Mouse (Mus musculus) heart, embryonic 10.5 days (tissue): ENCODE measurements around the gene Olfm4. TPM values are rescaled to one million over a fixed set of nuclear protein-coding genes. Genes with fewer than 3 reads are reported as not detected.

Experiments used
- DNase-seq: peaks from one replicate; pipeline ENCODE4 v3.0.0-alpha.2; 2017; ENCODE audit warnings: low spot score
- H3K27ac ChIP-seq: fragments of 300-500 bp; sonication (generic); 2 replicates; pipeline ENCODE4 v1.5.1; 2016; ENCODE audit warnings: mild to moderate bottlenecking
- H3K27me3 ChIP-seq: fragments of 300-500 bp; sonication (generic); 2 replicates; pipeline ENCODE4 v1.6.1; 2016; ENCODE audit warnings: mild to moderate bottlenecking; ENCODE audit not compliant: poor library complexity, insufficient read depth, severe bottlenecking
- H3K36me3 ChIP-seq: fragments of 300-500 bp; sonication (generic); 2 replicates; pipeline ENCODE4 v1.6.1; 2016; ENCODE audit warnings: mild to moderate bottlenecking, moderate library complexity
- H3K4me1 ChIP-seq: fragments of 300-500 bp; sonication (generic); 2 replicates; pipeline ENCODE4 v1.6.1; 2016; ENCODE audit warnings: mild to moderate bottlenecking
- H3K4me3 ChIP-seq: fragments of 300-500 bp; sonication (generic); 2 replicates; pipeline ENCODE4 v1.5.1; 2016; ENCODE audit warnings: mild to moderate bottlenecking, moderate library complexity
- H3K9me3 ChIP-seq: fragments of 300-500 bp; sonication (generic); 2 replicates; pipeline ENCODE4 v1.6.1; 2016; ENCODE audit warnings: mild to moderate bottlenecking, moderate library complexity
- WGBS: fragments of 180-500 bp; shearing (Covaris S2); methylation state at CpG from one replicate; pipeline ENCODE4 v1.1.7; 2016; 5-methylcytosine and 5-hydroxymethylcytosine counted together
- polyA plus RNA-seq: library from polyadenylated mRNA; unstranded; fragments of >200 nt; fragmentation: Nextera tagmentation; extraction: Ambion mirVana; gene quantifications from 2 replicates; pipeline ENCODE4 v1.2.1, GENCODE M21; 2016

The Olfm4 gene
- polyA plus RNA-seq = 0.09 TPM in 1 of 2 replicates, not detected in the other

- H3K36me3 ChIP-seq = no peaks in the 10 kb centered on the region
- no peak within 1 kb of the TSS for H3K4me3 ChIP-seq
- DNase-seq = no peak
- H3K27ac ChIP-seq = no peak within 1 kb of the TSS
- no peaks in the 10 kb centered on the region for H3K9me3 ChIP-seq
- WGBS = 72% methylated on average over 2 of the region's 2 CpGs
- no peaks in the 10 kb centered on the region for H3K27me3 ChIP-seq
- no peaks in the 10 kb centered on the region for H3K4me1 ChIP-seq
Observed at GRCm38 (mm10) chr14:79983781-79984180, at the start of gene Olfm4. TSS of gene Olfm4 (plus strand) at chr14:79984081.

GRCm38 (mm10) chr14:79934426-79934825 lies 49.5 kb upstream of the Olfm4 start:
- Histone ChIP-seq H3K4me3 (no peak overlapping the region), H3K36me3 (no peaks in the 10 kb centered on the region), H3K9me3 (no peaks in the 10 kb centered on the region), H3K4me1 (no peaks in the 10 kb centered on the region), H3K27ac (no peak overlapping the region), H3K27me3 (no peaks in the 10 kb centered on the region)
- no peak for DNase-seq
- WGBS = 67% methylated on average over 4 of the region's 4 CpGs

- Histone ChIP-seq H3K27ac (no peak overlapping the region), H3K27me3 (no peaks in the 10 kb centered on the region)
- WGBS = 82% methylated on average over 4 of the region's 4 CpGs
Observed at GRCm38 (mm10) chr14:79936879-79937468, 46.9 kb upstream of the Olfm4 start.

GRCm38 (mm10) chr14:79945876-79946275 lies 38.0 kb upstream of the Olfm4 start:
- no peaks in the 10 kb centered on the region for H3K36me3 ChIP-seq
- no peaks in the 10 kb centered on the region for H3K27me3 ChIP-seq
- H3K4me3 ChIP-seq = no peak overlapping the region
- H3K27ac ChIP-seq = no peak overlapping the region
- DNase-seq = no peak
- no peaks in the 10 kb centered on the region for H3K4me1 ChIP-seq
- H3K9me3 ChIP-seq = no peaks in the 10 kb centered on the region
- 65% methylated on average over 2 of the region's 2 CpGs for WGBS

More at GRCm38 (mm10) chr14:79936879-79937468, 46.9 kb upstream of the Olfm4 start:
- Histone ChIP-seq H3K4me3 (no peak overlapping the region), H3K4me1 (no peaks in the 10 kb centered on the region), H3K9me3 (no peaks in the 10 kb centered on the region), H3K36me3 (no peaks in the 10 kb centered on the region)
- no peak for DNase-seq

- Histone ChIP-seq H3K9me3 (no peaks in the 10 kb centered on the region), H3K4me3 (no peak overlapping the region), H3K27me3 (no peaks in the 10 kb centered on the region), H3K27ac (no peak overlapping the region), H3K4me1 (no peaks in the 10 kb centered on the region), H3K36me3 (no peaks in the 10 kb centered on the region)
- DNase-seq = no peak
- 74% methylated on average over 3 of the region's 3 CpGs for WGBS
Observed at GRCm38 (mm10) chr14:79955678-79956077, 28.2 kb upstream of the Olfm4 start.

GRCm38 (mm10) chr14:79957789-79958487 lies 25.9 kb upstream of the Olfm4 start:
- Histone ChIP-seq H3K4me3 (no peak overlapping the region), H3K9me3 (no peaks in the 10 kb centered on the region), H3K27ac (no peak overlapping the region), H3K36me3 (no peaks in the 10 kb centered on the region), H3K27me3 (no peaks in the 10 kb centered on the region), H3K4me1 (no peaks in the 10 kb centered on the region)
- DNase-seq = no peak
- 88% methylated on average over 15 of the region's 15 CpGs for WGBS

GRCm38 (mm10) chr14:79961187-79961586 lies 22.7 kb upstream of the Olfm4 start:
- DNase-seq = no peak
- no peak overlapping the region for H3K27ac ChIP-seq
- no peaks in the 10 kb centered on the region for H3K27me3 ChIP-seq
- 77% methylated on average over 4 of the region's 4 CpGs for WGBS
- no peaks in the 10 kb centered on the region for H3K36me3 ChIP-seq
- no peaks in the 10 kb centered on the region for H3K9me3 ChIP-seq
- H3K4me1 ChIP-seq = no peaks in the 10 kb centered on the region
- H3K4me3 ChIP-seq = no peak overlapping the region

GRCm38 (mm10) chr14:79961602-79962001 lies 22.3 kb upstream of the Olfm4 start:
- H3K9me3 ChIP-seq = no peaks in the 10 kb centered on the region
- H3K27me3 ChIP-seq = no peaks in the 10 kb centered on the region
- DNase-seq = no peak
- WGBS = 79% methylated on average over 2 of the region's 2 CpGs
- H3K4me3 ChIP-seq = no peak overlapping the region
- no peak overlapping the region for H3K27ac ChIP-seq
- no peaks in the 10 kb centered on the region for H3K36me3 ChIP-seq
- H3K4me1 ChIP-seq = no peaks in the 10 kb centered on the region

GRCm38 (mm10) chr14:79970165-79970564 lies 13.7 kb upstream of the Olfm4 start:
- Histone ChIP-seq H3K4me3 (no peak overlapping the region), H3K9me3 (no peaks in the 10 kb centered on the region), H3K36me3 (no peaks in the 10 kb centered on the region), H3K4me1 (no peaks in the 10 kb centered on the region), H3K27me3 (no peaks in the 10 kb centered on the region), H3K27ac (no peak overlapping the region)
- 57% methylated on average over 3 of the region's 3 CpGs for WGBS
- no peak for DNase-seq

GRCm38 (mm10) chr14:79970928-79971738 lies 12.7 kb upstream of the Olfm4 start:
- Histone ChIP-seq H3K27me3 (no peaks in the 10 kb centered on the region), H3K9me3 (no peaks in the 10 kb centered on the region), H3K27ac (no peak overlapping the region), H3K4me1 (no peaks in the 10 kb centered on the region), H3K36me3 (no peaks in the 10 kb centered on the region), H3K4me3 (no peak overlapping the region)
- 83% methylated on average over 14 of the region's 14 CpGs for WGBS
- no peak for DNase-seq

- DNase-seq = no peak
- H3K9me3 ChIP-seq = no peaks in the 10 kb centered on the region
- H3K4me1 ChIP-seq = no peaks in the 10 kb centered on the region
- H3K27me3 ChIP-seq = no peaks in the 10 kb centered on the region
- H3K27ac ChIP-seq = no peak overlapping the region
- H3K4me3 ChIP-seq = no peak overlapping the region
- H3K36me3 ChIP-seq = no peaks in the 10 kb centered on the region
- WGBS = 65% methylated on average over 4 of the region's 4 CpGs
Observed at GRCm38 (mm10) chr14:79981437-79981836, 2.4 kb upstream of the Olfm4 start.

- Histone ChIP-seq H3K4me3 (no peak overlapping the region), H3K9me3 (no peaks in the 10 kb centered on the region), H3K36me3 (no peaks in the 10 kb centered on the region), H3K4me1 (no peaks in the 10 kb centered on the region), H3K27me3 (no peaks in the 10 kb centered on the region), H3K27ac (no peak overlapping the region)
- no peak for DNase-seq
- WGBS = 73% methylated on average over 7 of the region's 7 CpGs
Observed at GRCm38 (mm10) chr14:79985137-79985670, 1.3 kb downstream of the Olfm4 start.

GRCm38 (mm10) chr14:79985696-79986095 lies 1.8 kb downstream of the Olfm4 start:
- Histone ChIP-seq H3K4me1 (no peaks in the 10 kb centered on the region), H3K27me3 (no peaks in the 10 kb centered on the region), H3K9me3 (no peaks in the 10 kb centered on the region), H3K27ac (no peak overlapping the region), H3K36me3 (no peaks in the 10 kb centered on the region), H3K4me3 (no peak overlapping the region)
- WGBS = 75% methylated on average over 2 of the region's 2 CpGs
- no peak for DNase-seq
